Mouse (Mus musculus): Measurements from ENCODE around the gene Man1a2. TPM values are rescaled to one million over a fixed set of nuclear protein-coding genes. Genes with fewer than 3 reads are reported as not detected.

Man1a2 gene
- total and polyA plus RNA-seq, 2 experiments from 2014 or later = 51.5 to 70.7 TPM

DNA sequence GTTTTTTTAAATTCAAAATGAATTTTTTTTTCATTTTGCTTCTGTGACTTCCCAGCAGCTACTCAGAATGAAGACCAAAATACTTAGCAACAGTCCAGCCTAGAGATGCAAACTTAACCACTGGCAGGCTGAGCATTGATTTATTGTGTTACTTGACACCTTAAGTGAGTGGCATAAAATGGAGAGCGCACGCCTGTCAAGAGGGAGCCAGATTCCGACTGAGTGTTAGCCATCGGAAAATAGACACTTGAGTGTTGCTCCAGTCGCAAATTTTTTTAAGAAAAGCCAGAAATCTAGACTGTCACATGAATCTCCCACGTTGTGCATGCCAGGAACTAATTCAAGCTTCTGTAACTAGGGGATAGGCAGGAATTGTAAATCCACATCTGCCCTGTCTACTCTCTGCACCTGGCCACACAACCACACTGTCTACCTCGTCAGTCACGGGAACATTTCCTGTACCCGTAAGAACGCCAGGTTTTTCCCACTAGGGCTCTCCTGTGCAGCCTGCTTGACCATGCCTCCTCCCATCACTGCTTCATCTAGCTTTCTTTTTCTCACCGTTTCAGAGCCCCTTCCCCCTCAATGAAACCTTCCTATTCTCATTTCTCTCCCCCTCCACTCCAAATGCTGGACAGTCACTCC, 3.7 kb downstream of the Man1a2 start:
- H3K4me2 ChIP-seq (ENCODE audit: low read depth, low read length, poor library complexity, severe bottlenecking) = peak overlapping the region; percentile 86
- TF ChIP-seq CTCF (IDR thresholded peaks at IDR 0.05) = no peak
- 7% methylated on average over 11 of the region's 11 CpGs for WGBS
- H3K9ac ChIP-seq (replicated peaks; ENCODE audit: low read length, poor library complexity, severe bottlenecking) = no peak overlapping the region
- H3K36me3 ChIP-seq (ENCODE audit: insufficient read depth, low read length) = no peaks in the 10 kb centered on the region
- no peak overlapping the region for H3K27ac ChIP-seq (ENCODE audit: low read depth, low read length)
- ATAC-seq (ENCODE audit: low FRiP score) (no peak), DNase-seq (ENCODE audit: low spot score) (peak; percentile 14)
- H3K4me3 ChIP-seq (ENCODE audit: low read depth, low read length) = peak overlapping the region; percentile 54
- no peaks in the 10 kb centered on the region for H3K27me3 ChIP-seq (ENCODE audit: insufficient read depth, low read length)
- H3K4me1 ChIP-seq (ENCODE audit: insufficient read depth, low read length) = peaks cover 9% of the 10 kb centered on the region; the same call in 1 of the 2 replicates
- no peaks in the 10 kb centered on the region for H3K9me3 ChIP-seq (ENCODE audit: low read length)

DNA sequence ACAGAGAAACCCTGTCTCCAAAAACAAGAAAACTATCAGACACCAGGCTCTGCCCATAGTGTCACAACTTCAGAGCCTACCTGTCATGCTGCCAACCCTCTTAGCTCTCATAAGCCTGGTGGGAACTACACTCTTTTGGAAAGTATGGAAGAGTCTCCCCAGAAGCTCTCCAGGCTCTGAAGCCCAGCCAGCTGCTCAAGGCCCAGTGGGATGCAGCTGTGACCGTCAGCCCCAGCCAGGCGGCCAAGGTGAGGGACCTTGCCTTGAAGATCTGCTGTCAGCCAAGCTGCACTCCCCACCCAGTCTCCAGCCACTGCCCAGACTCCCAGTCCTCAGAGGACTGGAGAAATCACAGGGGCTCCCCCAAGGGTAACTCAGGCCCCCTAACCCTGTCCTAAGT, 5.1 kb downstream of the Man1a2 start:
- no peak overlapping the region for H3K9ac ChIP-seq (replicated peaks; ENCODE audit: low read length, poor library complexity, severe bottlenecking)
- H3K36me3 ChIP-seq (ENCODE audit: insufficient read depth, low read length) = no peaks in the 10 kb centered on the region
- peaks cover 9% of the 10 kb centered on the region; the same call in 1 of the 2 replicates for H3K4me1 ChIP-seq (ENCODE audit: insufficient read depth, low read length)
- no peak overlapping the region for H3K4me2 ChIP-seq (ENCODE audit: low read depth, low read length, poor library complexity, severe bottlenecking)
- no peak overlapping the region for H3K27ac ChIP-seq (ENCODE audit: low read depth, low read length)
- no peak overlapping the region for H3K4me3 ChIP-seq (ENCODE audit: low read depth, low read length)
- no peaks in the 10 kb centered on the region for H3K9me3 ChIP-seq (ENCODE audit: low read length)
- DNase-seq (ENCODE audit: low spot score) (no peak), ATAC-seq (ENCODE audit: low FRiP score) (no peak)
- 89% methylated on average over 2 of the region's 2 CpGs for WGBS
- no peak for TF ChIP-seq CTCF (IDR thresholded peaks at IDR 0.05)
- no peaks in the 10 kb centered on the region for H3K27me3 ChIP-seq (ENCODE audit: insufficient read depth, low read length)

DNA sequence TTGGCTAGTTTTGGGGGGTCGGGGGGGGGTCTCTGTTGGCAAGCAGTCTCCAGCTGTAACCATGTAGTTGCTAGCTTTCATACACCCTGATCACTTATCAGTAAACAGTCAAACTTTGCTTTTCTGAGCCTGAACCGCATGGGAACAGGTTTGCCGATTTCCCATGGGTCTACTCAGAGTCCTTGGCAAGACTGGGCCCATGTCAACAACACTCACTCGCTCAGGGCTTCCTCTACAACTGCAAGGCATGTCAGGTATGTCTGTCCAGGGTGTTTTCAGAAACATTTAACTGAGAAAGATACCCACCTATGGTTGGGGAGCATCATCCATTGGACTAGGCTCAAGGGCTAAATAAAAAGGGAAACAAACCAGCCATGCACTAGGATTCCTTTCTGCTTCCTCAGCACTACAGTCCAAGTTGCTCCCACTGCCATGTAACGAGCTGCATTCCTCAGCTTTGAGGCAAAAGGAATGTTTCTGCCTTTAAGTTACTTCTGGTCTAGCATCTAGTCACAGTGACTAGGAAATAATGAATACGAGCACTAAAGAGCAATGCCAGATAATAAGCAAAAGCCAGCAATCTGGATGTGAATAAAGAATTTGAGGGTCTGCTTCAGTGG, 6.2 kb downstream of the Man1a2 start:
- no peak overlapping the region for H3K9ac ChIP-seq (replicated peaks; ENCODE audit: low read length, poor library complexity, severe bottlenecking)
- H3K4me3 ChIP-seq (ENCODE audit: low read depth, low read length) = no peak overlapping the region
- DNase-seq (ENCODE audit: low spot score) = no peak
- peaks cover 9% of the 10 kb centered on the region; the same call in 1 of the 2 replicates for H3K4me1 ChIP-seq (ENCODE audit: insufficient read depth, low read length)
- no peak for ATAC-seq (ENCODE audit: low FRiP score)
- WGBS = 92% methylated on average over 6 of the region's 6 CpGs
- no peak overlapping the region for H3K4me2 ChIP-seq (ENCODE audit: low read depth, low read length, poor library complexity, severe bottlenecking)
- H3K36me3 ChIP-seq (ENCODE audit: insufficient read depth, low read length) = no peaks in the 10 kb centered on the region
- no peaks in the 10 kb centered on the region for H3K9me3 ChIP-seq (ENCODE audit: low read length)
- no peak for TF ChIP-seq CTCF (IDR thresholded peaks at IDR 0.05)
- no peak overlapping the region for H3K27ac ChIP-seq (ENCODE audit: low read depth, low read length)
- no peaks in the 10 kb centered on the region for H3K27me3 ChIP-seq (ENCODE audit: insufficient read depth, low read length)

DNA sequence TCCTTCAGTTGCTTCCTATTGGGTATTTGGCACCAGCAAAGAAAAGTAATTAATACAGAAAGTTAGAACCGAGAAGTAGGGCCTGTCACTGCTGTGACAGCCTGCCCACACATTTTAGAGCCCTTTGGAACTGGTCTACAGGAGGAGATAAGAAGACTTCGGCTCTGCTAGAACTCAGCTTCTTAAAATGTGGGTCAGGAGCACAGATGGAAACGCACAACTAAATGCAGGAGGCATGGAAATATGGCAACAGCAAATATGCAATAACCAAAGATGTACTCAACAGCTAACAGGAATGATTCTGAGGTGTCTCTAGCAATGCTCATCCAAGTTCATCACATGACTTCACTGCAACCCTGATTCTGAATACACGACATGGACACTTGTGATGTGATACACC, 10.2 kb downstream of the Man1a2 start:
- Histone ChIP-seq H3K4me3 (ENCODE audit: low read depth, low read length) (no peak overlapping the region), H3K9ac (replicated peaks; ENCODE audit: low read length, poor library complexity, severe bottlenecking) (no peak overlapping the region), H3K4me2 (ENCODE audit: low read depth, low read length, poor library complexity, severe bottlenecking) (no peak overlapping the region), H3K36me3 (ENCODE audit: insufficient read depth, low read length) (no peaks in the 10 kb centered on the region), H3K27me3 (ENCODE audit: insufficient read depth, low read length) (no peaks in the 10 kb centered on the region), H3K9me3 (ENCODE audit: low read length) (no peaks in the 10 kb centered on the region), H3K4me1 (ENCODE audit: insufficient read depth, low read length) (no peaks in the 10 kb centered on the region), H3K27ac (ENCODE audit: low read depth, low read length) (no peak overlapping the region)
- no peak for TF ChIP-seq CTCF (IDR thresholded peaks at IDR 0.05)
- ATAC-seq (ENCODE audit: low FRiP score) (no peak), DNase-seq (ENCODE audit: low spot score) (no peak)
- 83% methylated on average over 4 of the region's 4 CpGs for WGBS

DNA sequence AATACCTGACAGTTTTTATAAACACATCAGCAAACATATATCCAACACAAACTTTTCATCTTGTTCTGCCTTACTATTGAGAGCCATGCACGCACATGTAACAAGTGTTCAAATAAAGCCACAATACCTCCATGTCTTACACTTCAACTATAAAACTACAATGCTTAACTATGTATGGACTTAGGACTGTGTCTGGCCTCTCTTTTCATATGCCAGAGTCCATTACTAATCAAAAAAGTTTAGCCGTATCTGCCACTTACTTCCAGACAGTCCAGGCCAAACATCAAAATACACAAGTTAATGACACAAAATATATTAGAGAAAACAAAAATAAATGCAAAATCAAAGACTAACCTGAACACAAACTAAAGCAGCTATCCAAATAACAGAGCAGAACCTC, 14.9 kb downstream of the Man1a2 start:
- Histone ChIP-seq H3K27ac (ENCODE audit: low read depth, low read length) (no peak overlapping the region), H3K36me3 (ENCODE audit: insufficient read depth, low read length) (no peaks in the 10 kb centered on the region), H3K4me3 (ENCODE audit: low read depth, low read length) (no peak overlapping the region), H3K4me1 (ENCODE audit: insufficient read depth, low read length) (no peaks in the 10 kb centered on the region), H3K9ac (replicated peaks; ENCODE audit: low read length, poor library complexity, severe bottlenecking) (no peak overlapping the region), H3K9me3 (ENCODE audit: low read length) (no peaks in the 10 kb centered on the region), H3K4me2 (ENCODE audit: low read depth, low read length, poor library complexity, severe bottlenecking) (no peak overlapping the region), H3K27me3 (ENCODE audit: insufficient read depth, low read length) (no peaks in the 10 kb centered on the region)
- WGBS = 88% methylated on average over 2 of the region's 2 CpGs
- DNase-seq (ENCODE audit: low spot score) (no peak), ATAC-seq (ENCODE audit: low FRiP score) (no peak)
- no peak for TF ChIP-seq CTCF (IDR thresholded peaks at IDR 0.05)

DNA sequence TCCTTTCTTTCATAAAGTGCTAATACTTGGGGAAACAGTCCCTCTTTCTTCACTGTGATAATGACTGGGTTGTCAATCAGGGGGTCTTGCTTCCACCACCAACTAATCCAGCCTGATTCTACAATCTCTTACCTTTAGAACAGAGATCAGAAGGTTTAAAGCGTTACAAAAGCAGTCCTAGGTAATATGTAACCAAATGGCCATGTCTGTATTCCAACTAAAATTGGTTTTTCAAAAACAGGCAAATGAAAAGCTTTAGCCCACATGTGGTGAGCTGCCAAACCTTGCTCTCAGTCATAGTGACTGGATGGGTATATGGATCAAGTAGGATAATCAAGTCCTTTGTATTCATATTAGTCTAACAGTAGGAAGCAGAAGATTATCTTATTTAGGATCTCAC, 32.0 kb downstream of the Man1a2 start:
- ATAC-seq (ENCODE audit: low FRiP score) (no peak), DNase-seq (ENCODE audit: low spot score) (no peak)
- 66% methylated on average over 1 of the region's 1 CpGs for WGBS

More for the DNA sequence above, 32.0 kb downstream of the Man1a2 start:
- Histone ChIP-seq H3K4me1 (ENCODE audit: insufficient read depth, low read length) (no peaks in the 10 kb centered on the region), H3K9me3 (ENCODE audit: low read length) (no peaks in the 10 kb centered on the region), H3K27me3 (ENCODE audit: insufficient read depth, low read length) (no peaks in the 10 kb centered on the region), H3K9ac (replicated peaks; ENCODE audit: low read length, poor library complexity, severe bottlenecking) (no peak overlapping the region), H3K36me3 (ENCODE audit: insufficient read depth, low read length) (peaks cover 4% of the 10 kb centered on the region; the same call in 1 of the 2 replicates), H3K4me2 (ENCODE audit: low read depth, low read length, poor library complexity, severe bottlenecking) (no peak overlapping the region), H3K4me3 (ENCODE audit: low read depth, low read length) (no peak overlapping the region), H3K27ac (ENCODE audit: low read depth, low read length) (no peak overlapping the region)
- TF ChIP-seq CTCF (IDR thresholded peaks at IDR 0.05) = no peak
